Mouse (Mus musculus) kidney, postnatal 0 days (tissue): ENCODE data around the gene Gab2. TPM values are rescaled to one million over a fixed set of nuclear protein-coding genes. Genes with fewer than 3 reads are reported as not detected.
A peak's percentile ranks its signal among the peaks of the same experiment; 100 is the strongest.

ENCODE experiments used
- ATAC-seq: fragments of 200-750 bp; cut with Nextera tagmentation; replicated peaks from 2 replicates; pipeline ENCODE4 v1.8.0; 2017; ENCODE audit warnings: low read depth, moderate number of reproducible peaks, moderate TSS enrichment, moderate library complexity; ENCODE audit not compliant: low FRiP score
- DNase-seq: peaks from one replicate; pipeline ENCODE4 v3.0.0-alpha.2; 2016; ENCODE audit warnings: low spot score
- H3K27ac ChIP-seq: fragments of 300-500 bp; sonication (generic); 2 replicates; pipeline ENCODE4 v1.5.1; 2014; ENCODE audit warnings: mild to moderate bottlenecking
- H3K27me3 ChIP-seq: fragments of 300-500 bp; sonication (generic); 2 replicates; pipeline ENCODE4 v1.6.1; 2014; ENCODE audit warnings: low read length, mixed read lengths; ENCODE audit not compliant: insufficient read depth
- H3K36me3 ChIP-seq: fragments of 300-500 bp; sonication (generic); 2 replicates; pipeline ENCODE4 v1.6.1; 2014; ENCODE audit warnings: low read length, mixed read lengths; ENCODE audit not compliant: insufficient read depth
- H3K4me1 ChIP-seq: fragments of 300-500 bp; sonication (generic); replicated peaks from 2 replicates; pipeline ENCODE4 v1.6.1; 2014; ENCODE audit warnings: antibody characterized with exemption, low read length, mixed read lengths; ENCODE audit not compliant: insufficient read depth
- H3K4me2 ChIP-seq: fragments of 300-500 bp; sonication (generic); 2 replicates; pipeline ENCODE4 v1.6.1; 2014; ENCODE audit warnings: mild to moderate bottlenecking, low read length, moderate library complexity, mixed read lengths
- H3K4me3 ChIP-seq: fragments of 300-500 bp; sonication (generic); replicated peaks from 2 replicates; pipeline ENCODE4 v1.5.1; 2014; ENCODE audit warnings: low read depth, low read length
- H3K9ac ChIP-seq: fragments of 300-500 bp; sonication (generic); 2 replicates; pipeline ENCODE4 v1.6.1; 2014; ENCODE audit warnings: low read depth, low read length
- H3K9me3 ChIP-seq: fragments of 300-500 bp; sonication (generic); replicated peaks from 2 replicates; pipeline ENCODE4 v1.6.1; 2016; ENCODE audit warnings: low read length, inconsistent platforms, mixed read lengths
- CTCF ChIP-seq: IDR thresholded peaks from 2 replicates; pipeline ENCODE4 v1.5.1; 2016; ENCODE audit warnings: antibody characterized with exemption, low read depth, mild to moderate bottlenecking, moderate library complexity
- WGBS: fragments of 180-500 bp; shearing (Covaris S2); extraction: QIAGEN DNeasy Blood & Tissue Kit; methylation state at CpG from one replicate; pipeline ENCODE4 v1.1.7; 2014; 5-methylcytosine and 5-hydroxymethylcytosine counted together
- polyA plus RNA-seq: library from polyadenylated mRNA; unstranded; fragments of >200 nt; fragmentation: Nextera tagmentation; extraction: Ambion mirVana; gene quantifications from 2 replicates; pipeline ENCODE4 v1.2.1, GENCODE M21; 2015

The Gab2 gene
- polyA plus RNA-seq, 1 experiment from 2014 or later, result 10.6 TPM

DNA sequence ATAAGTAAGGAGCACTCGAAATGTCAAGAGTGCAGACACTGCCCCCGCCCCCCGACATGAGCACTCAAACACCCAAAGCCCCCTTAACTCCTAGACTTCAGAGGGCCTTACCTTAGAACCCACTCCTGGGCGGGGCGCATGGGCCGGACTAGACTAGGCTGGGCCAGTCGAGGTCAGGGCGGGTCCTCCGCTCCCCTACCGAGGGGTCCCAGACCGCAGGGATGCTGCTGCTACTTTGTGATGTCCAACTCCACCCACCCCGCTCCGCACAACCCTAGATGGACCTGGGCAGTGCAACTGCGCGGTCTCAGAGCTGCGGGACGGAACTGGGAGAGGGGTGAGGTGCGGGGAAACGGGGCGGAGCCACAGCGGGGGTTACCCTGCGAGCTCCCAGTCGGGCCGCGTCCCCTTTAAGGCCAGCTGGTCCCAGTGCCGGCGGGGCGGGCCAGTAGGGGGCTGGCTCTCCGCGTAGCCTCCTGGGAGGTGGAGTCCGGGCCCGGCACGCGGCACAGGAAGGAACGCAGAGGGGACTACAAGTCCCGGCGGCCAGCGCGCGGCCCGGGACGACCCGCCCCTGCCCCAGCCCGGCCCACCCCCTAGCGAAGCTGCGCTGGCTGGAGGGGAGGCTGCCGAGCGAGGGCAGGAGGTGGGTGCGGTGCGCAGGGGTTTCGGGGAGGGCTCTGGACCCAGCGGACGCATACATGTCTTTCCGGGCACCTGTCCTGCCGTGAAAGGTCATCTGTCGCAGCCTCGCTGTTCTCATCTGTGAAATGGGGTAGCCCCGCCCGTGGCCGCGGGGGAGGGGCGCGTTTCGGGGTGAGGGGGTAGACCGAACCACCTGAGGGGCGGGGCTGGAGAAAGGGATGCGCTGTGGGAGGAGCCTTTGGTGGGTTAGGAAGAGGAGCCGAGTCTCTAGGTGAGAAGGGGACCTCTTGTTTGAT, 250.6 kb downstream of the Gab2 start, which contains the start of the genes Usp35 and Kctd21:
TSS of gene Usp35 (minus strand) at position 295 of the 941 bp plus-strand sequence.
TSS of gene Kctd21 (plus strand) at position 602 of the 941 bp plus-strand sequence.
- DNase-seq (peak; percentile 97), ATAC-seq (peak; percentile 99)
- H3K36me3 ChIP-seq, result no peaks in the 10 kb centered on the region
- TF ChIP-seq CTCF, result peak; percentile 56
- peaks cover 15% of the 10 kb centered on the region for H3K4me1 ChIP-seq
- H3K27ac ChIP-seq, result no peak within 1 kb of the TSS
- no peaks in the 10 kb centered on the region for H3K9me3 ChIP-seq
- peak within 1 kb of the TSS; percentile 73 for H3K4me3 ChIP-seq
- H3K9ac ChIP-seq, result peak within 1 kb of the TSS; percentile 69
- H3K27me3 ChIP-seq, result no peaks in the 10 kb centered on the region
- under 1% methylated on average over 68 of the region's 68 CpGs for WGBS
- peak within 1 kb of the TSS; percentile 89 for H3K4me2 ChIP-seq

GRCm38 (mm10) chr7:97332667-97333041, 251.3 kb downstream of the Gab2 start:
- H3K9ac ChIP-seq, result peak overlapping the region; percentile 69
- 5% methylated on average over 9 of the region's 9 CpGs for WGBS
- peak overlapping the region; percentile 73 for H3K4me3 ChIP-seq
- no peak for TF ChIP-seq CTCF
- H3K4me1 ChIP-seq, result peaks cover 15% of the 10 kb centered on the region
- no peaks in the 10 kb centered on the region for H3K9me3 ChIP-seq
- peak overlapping the region; percentile 89 for H3K4me2 ChIP-seq
- H3K27me3 ChIP-seq, result no peaks in the 10 kb centered on the region
- H3K36me3 ChIP-seq, result no peaks in the 10 kb centered on the region
- DNase-seq (no peak), ATAC-seq (no peak; the same call in 1 of the 2 replicates)
- H3K27ac ChIP-seq, result no peak overlapping the region

GRCm38 (mm10) chr7:97333113-97333898, 251.9 kb downstream of the Gab2 start:
- Histone ChIP-seq H3K9me3 (no peaks in the 10 kb centered on the region), H3K27me3 (no peaks in the 10 kb centered on the region), H3K9ac (no peak overlapping the region), H3K36me3 (no peaks in the 10 kb centered on the region), H3K4me2 (no peak overlapping the region), H3K27ac (no peak overlapping the region), H3K4me1 (peaks cover 15% of the 10 kb centered on the region), H3K4me3 (no peak overlapping the region)
- no peak for DNase-seq
- no peak for TF ChIP-seq CTCF
- ATAC-seq, result no peak
- 87% methylated on average over 6 of the region's 6 CpGs for WGBS

DNA sequence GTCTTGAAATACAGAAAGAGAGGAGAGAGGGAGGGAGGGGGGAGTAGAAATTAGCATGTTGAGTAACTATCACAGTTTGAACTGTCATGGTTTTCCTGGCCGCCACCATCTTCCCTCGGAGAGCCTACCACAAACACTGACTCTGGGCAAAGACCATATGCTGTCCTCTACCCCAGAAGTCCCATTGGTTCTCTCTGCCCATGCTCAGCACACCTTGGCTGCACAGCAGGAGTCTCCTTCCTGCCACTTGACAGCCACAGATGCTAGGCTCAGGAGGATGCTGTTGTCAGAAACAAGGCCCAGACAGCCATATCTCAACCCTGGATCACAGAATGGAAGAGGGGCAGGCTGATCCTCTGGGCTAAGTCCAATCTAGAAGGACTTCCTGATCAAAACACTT, 253.0 kb downstream of the Gab2 start:
- no peak for TF ChIP-seq CTCF
- 91% methylated on average over 2 of the region's 2 CpGs for WGBS
- H3K27ac ChIP-seq, result no peak overlapping the region
- H3K36me3 ChIP-seq, result no peaks in the 10 kb centered on the region
- no peak for ATAC-seq
- H3K27me3 ChIP-seq, result no peaks in the 10 kb centered on the region
- no peak for DNase-seq
- H3K9ac ChIP-seq, result no peak overlapping the region
- H3K4me1 ChIP-seq, result peaks cover 15% of the 10 kb centered on the region
- no peak overlapping the region for H3K4me3 ChIP-seq
- no peaks in the 10 kb centered on the region for H3K9me3 ChIP-seq
- no peak overlapping the region for H3K4me2 ChIP-seq

DNA sequence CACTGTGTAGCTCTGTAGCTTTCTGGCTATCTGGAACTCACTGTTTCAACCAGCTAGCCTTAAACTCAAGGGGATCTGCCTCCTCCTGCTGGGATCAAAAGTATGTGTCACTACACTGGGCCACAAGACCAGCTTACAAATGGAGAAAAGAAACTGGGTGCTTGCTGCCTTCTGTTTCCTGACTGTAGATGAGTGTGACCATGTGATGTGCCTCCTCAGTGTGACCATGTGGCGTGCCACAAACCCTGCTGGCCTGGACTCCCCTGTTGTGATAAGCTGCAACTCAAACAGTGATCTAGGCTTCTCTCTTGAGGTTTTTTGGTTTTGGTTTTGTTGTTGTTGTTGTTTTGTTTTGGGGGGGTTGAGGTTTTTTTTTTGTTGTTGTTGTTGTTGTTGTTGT, 255.3 kb downstream of the Gab2 start:
- no peak overlapping the region for H3K27ac ChIP-seq
- 87% methylated on average over 1 of the region's 1 CpGs for WGBS
- no peak overlapping the region for H3K9ac ChIP-seq
- H3K4me1 ChIP-seq, result peaks cover 7% of the 10 kb centered on the region
- TF ChIP-seq CTCF, result no peak
- no peaks in the 10 kb centered on the region for H3K27me3 ChIP-seq
- no peak for DNase-seq
- H3K4me3 ChIP-seq, result no peak overlapping the region
- ATAC-seq, result no peak
- H3K36me3 ChIP-seq, result no peaks in the 10 kb centered on the region
- H3K4me2 ChIP-seq, result no peak overlapping the region
- H3K9me3 ChIP-seq, result no peaks in the 10 kb centered on the region

- no peak overlapping the region for H3K27ac ChIP-seq
- no peaks in the 10 kb centered on the region for H3K27me3 ChIP-seq
- no peak overlapping the region for H3K9ac ChIP-seq
- no peak overlapping the region for H3K4me2 ChIP-seq
- 79% methylated on average over 4 of the region's 4 CpGs for WGBS
- no peaks in the 10 kb centered on the region for H3K4me1 ChIP-seq
- no peak overlapping the region for H3K4me3 ChIP-seq
- ATAC-seq (0 out of 2 replicates have a peak, but pooled peaks have one; percentile 7), DNase-seq (no peak)
- no peaks in the 10 kb centered on the region for H3K9me3 ChIP-seq
- no peak for TF ChIP-seq CTCF
- H3K36me3 ChIP-seq, result no peaks in the 10 kb centered on the region
Measured at GRCm38 (mm10) chr7:97338593-97338992, 257.2 kb downstream of the Gab2 start.
